Mouse (Mus musculus) G1E (cell line): ENCODE data around the gene Setmar.
"Not testable (repeated sequence)": the region's sequence is repeated elsewhere in the genome, so short reads cannot be mapped to it uniquely, and the experiment has no call there.

Experiments
- CTCF ChIP-seq: IDR thresholded peaks from 2 replicates; pipeline ENCODE4 v1.5.1; 2012; ENCODE audit warnings: low read depth, low read length, inconsistent platforms, mixed read lengths
- GATA1 ChIP-seq: IDR thresholded peaks from 2 replicates; pipeline ENCODE4 v1.6.1; 2012; ENCODE audit warnings: borderline replicate concordance, low read length, inconsistent platforms, mixed read lengths

DNA sequence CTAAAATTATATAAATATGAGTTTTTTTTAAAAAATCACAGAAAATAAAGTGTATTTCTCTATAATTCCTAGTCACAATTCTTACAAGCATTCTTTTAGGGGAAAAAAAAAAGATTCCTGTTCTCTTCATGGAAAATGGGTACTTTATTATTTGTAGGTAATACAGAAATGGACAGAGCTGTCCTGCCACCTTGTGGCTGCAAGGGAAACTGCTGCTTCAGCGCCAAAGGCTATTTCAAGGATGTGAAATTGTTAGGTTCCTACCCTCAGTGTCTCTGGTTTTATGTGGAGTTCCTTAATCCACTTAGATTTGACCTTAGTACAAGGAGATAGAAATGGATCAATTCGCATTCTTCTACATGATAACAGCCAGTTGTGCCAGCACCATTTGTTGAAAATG, 9.8 kb upstream of the Setmar start:
- TF ChIP-seq GATA1 = not testable (repeated sequence)
- peak; percentile 55 for TF ChIP-seq CTCF
